Mouse (Mus musculus): ENCODE data around the gene Fnip2. TPM values are rescaled to one million over a fixed set of nuclear protein-coding genes. Genes with fewer than 3 reads are reported as not detected.

Gene Fnip2
- polyA plus RNA-seq, 1 experiment from 2014 or later = 9.7 TPM

DNA sequence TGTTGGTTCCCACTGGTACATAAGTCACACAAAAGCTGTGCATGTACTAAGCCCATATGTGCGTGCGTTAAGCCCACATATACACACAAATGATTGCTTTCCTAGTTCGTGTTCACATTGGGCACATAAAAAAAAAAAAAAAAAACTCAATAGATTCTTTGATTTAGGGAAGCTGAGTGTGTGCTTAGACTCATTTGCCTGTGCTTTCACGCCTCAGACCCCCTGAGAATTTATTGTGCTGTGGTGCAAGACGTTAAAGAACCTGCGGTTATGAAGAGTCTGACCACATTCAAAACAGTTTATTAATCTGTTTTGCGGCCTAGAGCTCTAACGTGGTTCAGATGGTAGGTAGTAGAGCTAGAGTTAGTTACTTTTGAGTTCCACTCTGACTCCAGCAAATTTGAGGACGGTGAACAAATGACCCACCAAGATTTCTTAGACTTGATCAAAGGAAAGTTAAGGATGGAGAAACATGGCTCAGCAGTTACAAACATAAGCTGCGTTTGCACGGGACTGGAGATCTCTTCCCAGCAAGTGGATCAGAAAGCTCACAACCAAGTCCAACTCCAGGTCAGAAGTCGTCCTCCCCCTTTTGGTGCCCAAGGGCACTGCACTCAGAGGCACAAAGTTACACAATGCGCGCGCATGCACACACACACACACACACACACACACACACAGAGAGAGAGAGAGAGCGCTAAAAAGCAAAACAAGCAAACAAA, 1.2 kb upstream of the Fnip2 start:
- Histone ChIP-seq H3K27me3 (replicated peaks; ENCODE audit: control insufficient read depth, insufficient read depth, low read length) (no peaks in the 10 kb centered on the region), H3K4me2 (peak overlapping the region; percentile 87), H3K9ac (ENCODE audit: low read depth, low read length) (peak overlapping the region; percentile 57; the same call in 1 of the 2 replicates), H3K4me1 (replicated peaks; ENCODE audit: control insufficient read depth, insufficient read depth, low read length) (peaks cover 24% of the 10 kb centered on the region), H3K36me3 (ENCODE audit: control insufficient read depth, insufficient read depth, low read length) (no peaks in the 10 kb centered on the region), H3K27ac (ENCODE audit: low read depth, low read length) (peak overlapping the region; percentile 73; the same call in 1 of the 2 replicates), H3K9me3 (ENCODE audit: control insufficient read depth, low read length) (no peaks in the 10 kb centered on the region), H3K4me3 (ENCODE audit: low read depth, low read length) (no peak overlapping the region)
- no peak for ATAC-seq (replicated peaks; ENCODE audit: low FRiP score)
- 87% methylated on average over 16 of the region's 16 CpGs for WGBS
- DNase-seq (ENCODE audit: low spot score) = no peak

DNA sequence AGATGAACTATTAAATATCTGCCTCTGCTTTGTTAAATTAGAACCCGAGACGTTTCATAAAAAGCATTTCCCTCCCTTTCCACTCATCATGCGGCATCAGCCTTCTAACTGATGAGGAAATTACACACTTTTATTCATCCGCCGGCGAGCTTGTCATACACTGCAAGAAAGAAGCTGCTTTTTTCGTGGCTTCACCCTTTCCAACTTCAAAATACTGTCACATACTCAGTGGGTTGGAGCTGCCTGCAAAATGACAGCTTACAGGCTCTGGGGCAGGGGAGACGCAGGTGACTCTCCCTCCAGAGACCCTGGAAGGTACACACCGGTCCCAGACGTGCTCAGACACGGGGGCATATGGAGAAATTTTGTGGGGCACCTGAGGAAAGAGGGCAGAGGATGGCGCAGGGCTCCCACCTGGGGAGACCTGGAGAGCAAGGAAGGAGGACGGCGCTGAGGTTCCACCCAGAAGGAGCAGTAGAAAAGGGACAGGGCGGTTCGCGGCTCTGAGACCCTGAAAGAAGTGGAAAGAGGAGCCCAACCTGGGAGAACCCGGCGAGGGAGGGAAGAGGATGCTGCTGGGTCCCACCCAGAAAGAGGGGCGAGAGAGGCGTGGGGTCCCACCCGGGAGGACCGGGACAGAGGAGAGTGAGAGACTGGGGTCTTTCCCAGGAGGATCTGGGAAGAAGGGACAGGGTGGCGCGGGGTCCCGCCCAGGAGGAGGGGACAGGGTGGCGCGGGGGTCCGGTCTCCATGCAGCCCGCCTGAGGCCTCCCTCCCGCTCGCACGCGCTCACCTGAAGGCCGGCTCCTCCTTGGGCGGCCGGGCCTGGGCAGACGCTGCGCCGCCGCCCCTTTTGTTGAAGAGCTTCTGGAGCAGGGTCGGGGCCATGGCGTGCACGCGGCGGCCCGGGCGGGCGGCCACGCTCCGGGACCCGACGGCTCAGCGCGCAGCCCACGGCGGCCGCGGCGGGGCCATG, 592 bp downstream of the Fnip2 start:
- peak overlapping the region; percentile 95 for H3K9ac ChIP-seq (ENCODE audit: low read depth, low read length)
- WGBS = 3% methylated on average over 59 of the region's 60 CpGs
- peak; percentile 47 for ATAC-seq (replicated peaks; ENCODE audit: low FRiP score)
- DNase-seq (ENCODE audit: low spot score) = peak; percentile 72
- no peaks in the 10 kb centered on the region for H3K36me3 ChIP-seq (ENCODE audit: control insufficient read depth, insufficient read depth, low read length)
- H3K4me1 ChIP-seq (replicated peaks; ENCODE audit: control insufficient read depth, insufficient read depth, low read length) = peaks cover 24% of the 10 kb centered on the region
- no peaks in the 10 kb centered on the region for H3K9me3 ChIP-seq (ENCODE audit: control insufficient read depth, low read length)
- H3K4me3 ChIP-seq (ENCODE audit: low read depth, low read length) = peak overlapping the region; percentile 79
- no peaks in the 10 kb centered on the region for H3K27me3 ChIP-seq (replicated peaks; ENCODE audit: control insufficient read depth, insufficient read depth, low read length)
- peak overlapping the region; percentile 73 for H3K27ac ChIP-seq (ENCODE audit: low read depth, low read length)
- peak overlapping the region; percentile 87 for H3K4me2 ChIP-seq

DNA sequence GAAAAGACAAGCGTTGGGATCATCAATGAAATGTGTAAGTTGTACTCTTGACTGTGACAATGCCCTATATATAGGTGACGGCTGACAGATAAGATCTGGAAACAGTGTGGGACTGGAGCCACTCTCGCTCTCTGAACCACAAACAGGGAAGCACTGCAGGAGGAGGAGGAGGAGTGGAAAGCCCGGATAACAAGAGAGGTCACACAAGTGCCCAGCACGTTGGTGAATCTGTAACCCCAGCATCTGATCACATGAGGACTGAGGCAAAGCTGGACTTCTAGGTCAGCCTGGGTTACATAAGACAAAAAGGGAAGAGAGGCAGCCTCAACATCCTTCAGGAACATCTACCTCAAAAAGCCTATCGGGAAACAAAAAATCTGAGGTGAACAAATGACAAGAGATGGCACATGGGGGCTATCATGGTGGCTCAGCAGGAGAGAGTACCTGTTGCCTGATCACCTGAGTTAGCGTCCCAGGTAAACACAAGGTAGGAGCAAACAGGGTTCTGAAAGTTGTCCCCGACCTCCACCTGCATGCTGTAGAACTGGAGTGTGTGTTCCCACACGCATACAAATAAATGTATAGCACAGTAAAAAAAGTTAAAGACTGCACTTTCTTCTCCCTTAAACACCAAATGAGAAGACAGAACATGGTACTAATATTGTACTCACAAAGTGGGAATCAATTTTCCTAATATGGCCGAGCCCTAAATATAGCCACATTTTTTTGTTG, 2.6 kb downstream of the Fnip2 start:
- ATAC-seq (replicated peaks; ENCODE audit: low FRiP score) = no peak
- WGBS = 58% methylated on average over 10 of the region's 10 CpGs
- Histone ChIP-seq H3K36me3 (ENCODE audit: control insufficient read depth, insufficient read depth, low read length) (no peaks in the 10 kb centered on the region), H3K9ac (ENCODE audit: low read depth, low read length) (no peak overlapping the region), H3K27ac (ENCODE audit: low read depth, low read length) (no peak overlapping the region), H3K9me3 (ENCODE audit: control insufficient read depth, low read length) (no peaks in the 10 kb centered on the region), H3K4me3 (ENCODE audit: low read depth, low read length) (no peak overlapping the region), H3K4me1 (replicated peaks; ENCODE audit: control insufficient read depth, insufficient read depth, low read length) (peaks cover 24% of the 10 kb centered on the region), H3K4me2 (peak overlapping the region; percentile 28; the same call in 1 of the 2 replicates), H3K27me3 (replicated peaks; ENCODE audit: control insufficient read depth, insufficient read depth, low read length) (no peaks in the 10 kb centered on the region)
- no peak for DNase-seq (ENCODE audit: low spot score)

DNA sequence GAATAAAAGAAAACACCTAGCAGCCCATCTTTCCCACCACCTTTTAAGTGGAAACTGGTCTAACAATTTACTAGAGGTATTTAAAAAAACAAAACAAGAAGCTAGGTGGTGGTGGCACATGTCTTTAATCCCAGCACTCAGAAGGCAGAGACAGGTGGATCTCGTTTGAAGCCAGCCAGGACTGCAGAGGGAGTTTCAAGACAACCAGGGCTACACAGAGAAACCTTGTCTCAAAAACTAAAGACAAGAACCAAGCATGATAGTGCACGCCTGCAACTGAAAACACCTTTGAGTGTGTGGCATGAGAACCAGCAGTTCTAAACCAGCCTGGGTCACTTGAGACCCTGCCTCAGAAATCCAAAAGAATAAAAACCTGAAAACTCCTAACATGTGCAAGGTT, 4.1 kb downstream of the Fnip2 start:
- Histone ChIP-seq H3K4me3 (ENCODE audit: low read depth, low read length) (no peak overlapping the region), H3K4me1 (replicated peaks; ENCODE audit: control insufficient read depth, insufficient read depth, low read length) (peaks cover 20% of the 10 kb centered on the region), H3K4me2 (no peak overlapping the region), H3K27ac (ENCODE audit: low read depth, low read length) (no peak overlapping the region), H3K9me3 (ENCODE audit: control insufficient read depth, low read length) (no peaks in the 10 kb centered on the region), H3K27me3 (replicated peaks; ENCODE audit: control insufficient read depth, insufficient read depth, low read length) (no peaks in the 10 kb centered on the region), H3K36me3 (ENCODE audit: control insufficient read depth, insufficient read depth, low read length) (no peaks in the 10 kb centered on the region), H3K9ac (ENCODE audit: low read depth, low read length) (no peak overlapping the region)
- DNase-seq (ENCODE audit: low spot score) (no peak), ATAC-seq (replicated peaks; ENCODE audit: low FRiP score) (no peak)
- WGBS = 77% methylated on average over 2 of the region's 2 CpGs

DNA sequence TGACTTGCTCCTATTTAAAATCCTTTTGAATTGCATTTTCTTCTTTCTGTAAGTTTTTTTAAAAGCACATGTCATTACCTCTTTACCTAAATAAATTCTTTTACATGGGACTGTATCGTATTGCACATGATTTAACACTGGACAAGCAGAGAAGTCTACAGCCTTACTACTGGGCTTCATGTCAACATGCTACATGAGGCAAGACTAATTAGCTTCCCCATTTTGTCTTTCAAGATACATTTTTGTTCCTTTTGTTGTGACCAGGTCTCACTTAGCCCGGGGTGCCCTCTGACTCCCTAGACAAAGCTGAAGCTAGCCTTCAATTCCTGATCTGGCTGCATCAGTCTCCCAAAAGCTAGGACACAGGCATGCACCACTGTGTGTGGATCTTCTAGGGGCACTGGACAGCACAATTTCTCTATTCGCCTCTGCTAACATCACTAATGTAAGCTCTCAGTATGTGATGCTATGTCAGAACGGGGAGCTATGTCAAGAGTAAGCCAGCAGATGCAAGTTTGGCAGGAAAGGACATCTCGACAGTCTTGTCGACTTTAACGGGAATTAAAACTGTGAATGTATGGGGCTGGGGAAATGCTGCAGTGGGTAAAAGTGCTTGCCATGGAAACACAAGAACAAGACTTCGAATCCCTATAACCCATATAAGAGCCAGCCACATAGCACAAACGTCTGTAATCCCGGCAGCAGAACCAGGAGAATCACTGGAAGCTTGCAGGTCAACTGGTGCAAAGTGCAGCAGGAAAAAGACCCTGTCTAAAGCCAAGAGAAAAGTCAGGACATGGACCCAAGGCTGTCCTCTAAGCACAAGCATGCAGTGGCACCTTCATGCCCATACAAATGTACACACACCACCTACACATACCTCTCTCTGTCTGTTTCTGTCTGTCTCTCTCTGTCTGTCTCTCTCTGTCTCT, 5.5 kb downstream of the Fnip2 start:
- Histone ChIP-seq H3K4me3 (ENCODE audit: low read depth, low read length) (no peak overlapping the region), H3K27ac (ENCODE audit: low read depth, low read length) (no peak overlapping the region), H3K9me3 (ENCODE audit: control insufficient read depth, low read length) (no peaks in the 10 kb centered on the region), H3K36me3 (ENCODE audit: control insufficient read depth, insufficient read depth, low read length) (no peaks in the 10 kb centered on the region), H3K9ac (ENCODE audit: low read depth, low read length) (no peak overlapping the region), H3K4me2 (no peak overlapping the region), H3K27me3 (replicated peaks; ENCODE audit: control insufficient read depth, insufficient read depth, low read length) (no peaks in the 10 kb centered on the region), H3K4me1 (replicated peaks; ENCODE audit: control insufficient read depth, insufficient read depth, low read length) (peaks cover 16% of the 10 kb centered on the region)
- DNase-seq (ENCODE audit: low spot score) (no peak), ATAC-seq (replicated peaks; ENCODE audit: low FRiP score) (no peak)
- WGBS = 86% methylated on average over 10 of the region's 10 CpGs

DNA sequence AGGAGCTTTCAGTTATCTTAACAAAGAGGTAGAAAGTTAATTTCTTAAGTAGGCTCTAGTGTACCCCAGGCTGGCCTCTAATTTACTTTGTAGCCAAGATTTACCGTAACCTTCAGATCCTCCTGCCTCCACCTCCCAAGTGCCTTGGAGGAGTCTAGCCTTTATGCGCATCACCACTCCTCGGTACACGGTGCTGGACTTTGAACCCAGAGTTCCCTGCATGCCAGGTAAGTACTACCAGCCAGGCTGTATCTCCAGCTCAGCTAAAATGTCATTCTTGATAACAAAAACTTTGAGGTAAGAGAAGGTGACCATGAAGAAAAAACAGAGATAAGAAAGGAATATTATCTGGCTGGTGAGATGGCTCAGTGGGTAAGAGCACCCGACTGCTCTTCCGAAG, 7.0 kb downstream of the Fnip2 start:
- no peak overlapping the region for H3K9ac ChIP-seq (ENCODE audit: low read depth, low read length)
- no peak overlapping the region for H3K4me2 ChIP-seq
- no peaks in the 10 kb centered on the region for H3K27me3 ChIP-seq (replicated peaks; ENCODE audit: control insufficient read depth, insufficient read depth, low read length)
- H3K4me3 ChIP-seq (ENCODE audit: low read depth, low read length) = no peak overlapping the region
- ATAC-seq (replicated peaks; ENCODE audit: low FRiP score) (no peak), DNase-seq (ENCODE audit: low spot score) (no peak)
- no peaks in the 10 kb centered on the region for H3K9me3 ChIP-seq (ENCODE audit: control insufficient read depth, low read length)
- H3K4me1 ChIP-seq (replicated peaks; ENCODE audit: control insufficient read depth, insufficient read depth, low read length) = peaks cover 12% of the 10 kb centered on the region
- 84% methylated on average over 6 of the region's 6 CpGs for WGBS
- H3K36me3 ChIP-seq (ENCODE audit: control insufficient read depth, insufficient read depth, low read length) = no peaks in the 10 kb centered on the region
- H3K27ac ChIP-seq (ENCODE audit: low read depth, low read length) = no peak overlapping the region

DNA sequence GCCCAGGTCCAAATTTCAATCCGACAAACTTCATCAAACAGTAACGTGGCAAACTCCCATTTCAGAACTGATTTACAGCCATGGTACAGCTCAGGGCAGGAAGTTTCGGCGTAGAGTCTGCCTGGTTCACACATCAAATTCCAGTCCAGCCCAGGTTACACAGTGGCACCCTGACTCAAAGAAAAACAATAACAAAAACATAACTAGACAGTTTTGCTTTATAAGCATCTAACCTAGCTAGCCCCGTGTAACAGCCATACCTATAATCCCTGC, 7.9 kb downstream of the Fnip2 start:
- Histone ChIP-seq H3K36me3 (ENCODE audit: control insufficient read depth, insufficient read depth, low read length) (no peaks in the 10 kb centered on the region), H3K4me1 (replicated peaks; ENCODE audit: control insufficient read depth, insufficient read depth, low read length) (peaks cover 4% of the 10 kb centered on the region; the same call in 1 of the 2 replicates), H3K27ac (ENCODE audit: low read depth, low read length) (no peak overlapping the region), H3K4me3 (ENCODE audit: low read depth, low read length) (no peak overlapping the region), H3K4me2 (no peak overlapping the region), H3K9ac (ENCODE audit: low read depth, low read length) (no peak overlapping the region), H3K27me3 (replicated peaks; ENCODE audit: control insufficient read depth, insufficient read depth, low read length) (no peaks in the 10 kb centered on the region), H3K9me3 (ENCODE audit: control insufficient read depth, low read length) (no peaks in the 10 kb centered on the region)
- 80% methylated on average over 5 of the region's 5 CpGs for WGBS
- ATAC-seq (replicated peaks; ENCODE audit: low FRiP score) (no peak), DNase-seq (ENCODE audit: low spot score) (no peak)
